Mouse (Mus musculus): ENCODE results near the gene Plekha4.

DNA sequence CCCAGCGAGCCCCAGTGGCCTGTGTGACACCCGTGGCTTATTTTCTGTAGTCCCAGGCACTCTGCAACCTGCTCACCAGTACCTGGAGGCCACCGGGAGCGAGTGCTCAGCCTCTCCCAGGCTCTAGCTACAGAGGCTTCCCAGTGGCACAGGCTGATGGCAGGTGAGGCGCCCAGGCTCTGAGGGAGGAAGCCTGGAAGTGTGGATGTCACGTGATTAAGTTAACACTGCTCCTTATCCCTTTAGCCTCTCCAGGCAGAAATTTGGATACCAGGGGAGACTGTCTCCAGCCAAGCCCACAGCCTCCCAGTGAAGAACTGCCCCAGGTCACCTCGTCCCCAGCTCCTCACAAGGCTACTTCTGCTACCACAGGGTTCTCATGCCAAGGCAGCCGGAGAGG is 27.4 kb downstream of the Plekha4 start:
- no peak for TF ChIP-seq UBTF (IDR thresholded peaks at IDR 0.05; ENCODE audit: borderline replicate concordance, insufficient read depth, low read depth, low read length)
- TF ChIP-seq CTCF (IDR thresholded peaks at IDR 0.05 in 2 of 3, conservative IDR thresholded peaks at IDR 0.05 in 1 of 3; ENCODE audit: control insufficient read depth in 1 of 3, insufficient read depth in 1 of 3, low read depth in 2 of 3, low read length in 3 of 3, poor library complexity in 1 of 3, severe bottlenecking in 1 of 3) = no peak
- no peak for TF ChIP-seq MXI1 (IDR thresholded peaks at IDR 0.05; ENCODE audit: low read depth, low read length)
- TF ChIP-seq GATA1 (IDR thresholded peaks at IDR 0.05; ENCODE audit: low read depth, low read length) = no peak

Measured in MEL (cell line).